Mouse (Mus musculus) megakaryocyte, embryonic 14.5 days (primary cell): ENCODE data around the gene Mlycd. TPM values are rescaled to one million over a fixed set of nuclear protein-coding genes. Genes with fewer than 3 reads are reported as not detected.

ENCODE experiments used
- H3K27me3 ChIP-seq: replicated peaks from 2 replicates; pipeline ENCODE3; 2012; ENCODE audit warnings: inconsistent platforms
- H3K36me3 ChIP-seq: replicated peaks from 2 replicates; pipeline ENCODE3; 2012; ENCODE audit warnings: low read length, inconsistent platforms, mixed read lengths
- H3K4me1 ChIP-seq: 2 replicates; pipeline ENCODE4 v1.6.1; 2012; ENCODE audit warnings: inconsistent platforms
- H3K4me3 ChIP-seq: replicated peaks from 2 replicates; pipeline ENCODE3; 2012; ENCODE audit warnings: moderate library complexity, mild to moderate bottlenecking, inconsistent platforms
- H3K9me3 ChIP-seq: 2 replicates; pipeline ENCODE4 v1.6.1; 2012; ENCODE audit warnings: inconsistent platforms
- FLI1 ChIP-seq: IDR thresholded peaks from 2 replicates; pipeline ENCODE4 v1.6.1; 2012; ENCODE audit warnings: low read length, inconsistent platforms, mixed read lengths
- GATA1 ChIP-seq: IDR thresholded peaks from 3 replicates; pipeline ENCODE4 v1.6.1; 2012; ENCODE audit warnings: mixed read lengths, low read length, inconsistent platforms, borderline replicate concordance
- polyA plus RNA-seq: library from polyadenylated mRNA; stranded (reverse); fragments of >175 nt; gene quantifications from 2 replicates; pipeline ENCODE4 v1.2.3, GENCODE M21; 2012; ENCODE audit warnings: low replicate concordance; ENCODE audit not compliant: insufficient read depth

Gene Mlycd
- polyA plus RNA-seq, 1 experiment, result 25.3 TPM

- TF ChIP-seq FLI1 (no peak), GATA1 (no peak)
- H3K27me3 ChIP-seq, result peaks cover 2% of the 10 kb centered on the region
Observed at GRCm38 (mm10) chr8:119378476-119378875, 16.2 kb upstream of the Mlycd start.

DNA sequence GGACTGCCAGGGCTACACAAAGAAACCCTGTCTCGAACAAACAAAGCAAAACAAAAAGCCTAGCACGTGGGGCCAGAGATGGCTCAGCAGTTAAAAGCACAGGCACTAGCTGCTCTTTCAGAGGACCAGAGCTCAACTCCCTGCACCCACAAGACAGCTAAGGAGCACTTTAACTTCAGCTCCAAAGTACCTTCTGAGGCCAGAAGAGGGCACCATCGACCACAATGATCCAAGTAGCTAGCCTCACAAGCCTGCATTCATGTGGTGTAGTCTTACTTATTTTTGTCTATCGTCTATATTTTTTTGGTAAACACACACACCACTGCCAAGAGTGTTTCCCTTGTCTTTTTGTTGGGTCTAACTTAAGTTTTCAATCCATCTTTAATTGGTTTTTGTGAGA, 14.1 kb upstream of the Mlycd start:
- Histone ChIP-seq H3K36me3 (no peaks in the 10 kb centered on the region), H3K4me3 (no peak overlapping the region), H3K4me1 (peaks cover 52% of the 10 kb centered on the region), H3K27me3 (peaks cover 4% of the 10 kb centered on the region), H3K9me3 (no peaks in the 10 kb centered on the region)
- no peak for TF ChIP-seq GATA1
- no peak for TF ChIP-seq FLI1

More at GRCm38 (mm10) chr8:119378476-119378875, 16.2 kb upstream of the Mlycd start:
- Histone ChIP-seq H3K4me3 (no peak overlapping the region), H3K9me3 (no peaks in the 10 kb centered on the region), H3K36me3 (no peaks in the 10 kb centered on the region), H3K4me1 (peaks cover 37% of the 10 kb centered on the region)

GRCm38 (mm10) chr8:119384478-119384877, 10.2 kb upstream of the Mlycd start:
- H3K9me3 ChIP-seq, result no peaks in the 10 kb centered on the region
- H3K4me1 ChIP-seq, result peaks cover 53% of the 10 kb centered on the region
- no peak for TF ChIP-seq GATA1
- no peak overlapping the region for H3K4me3 ChIP-seq
- H3K36me3 ChIP-seq, result no peaks in the 10 kb centered on the region
- peaks cover 16% of the 10 kb centered on the region for H3K27me3 ChIP-seq

DNA sequence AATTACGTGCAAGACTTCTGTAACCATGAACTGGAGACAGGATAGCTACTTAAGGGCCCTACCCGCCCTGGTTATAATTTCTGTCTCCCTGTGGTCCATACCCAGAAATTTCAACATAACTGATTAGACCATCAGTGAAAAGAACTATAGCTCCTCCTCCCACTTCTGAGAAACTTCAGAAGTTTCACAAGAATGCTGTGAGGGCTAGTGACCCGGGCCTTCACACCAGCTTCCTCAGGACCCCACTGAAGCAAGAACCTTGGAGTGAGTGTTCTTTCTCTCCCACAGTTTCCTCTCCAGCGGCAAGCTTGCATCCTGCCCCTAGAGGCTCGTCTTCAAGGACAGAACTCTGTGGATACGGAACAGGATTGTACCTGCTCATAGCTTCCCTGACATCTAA, 8.8 kb upstream of the Mlycd start:
- Histone ChIP-seq H3K27me3 (peaks cover 16% of the 10 kb centered on the region), H3K9me3 (no peaks in the 10 kb centered on the region), H3K4me3 (no peak overlapping the region), H3K36me3 (no peaks in the 10 kb centered on the region), H3K4me1 (peaks cover 44% of the 10 kb centered on the region)
- TF ChIP-seq GATA1 (no peak), FLI1 (no peak)

DNA sequence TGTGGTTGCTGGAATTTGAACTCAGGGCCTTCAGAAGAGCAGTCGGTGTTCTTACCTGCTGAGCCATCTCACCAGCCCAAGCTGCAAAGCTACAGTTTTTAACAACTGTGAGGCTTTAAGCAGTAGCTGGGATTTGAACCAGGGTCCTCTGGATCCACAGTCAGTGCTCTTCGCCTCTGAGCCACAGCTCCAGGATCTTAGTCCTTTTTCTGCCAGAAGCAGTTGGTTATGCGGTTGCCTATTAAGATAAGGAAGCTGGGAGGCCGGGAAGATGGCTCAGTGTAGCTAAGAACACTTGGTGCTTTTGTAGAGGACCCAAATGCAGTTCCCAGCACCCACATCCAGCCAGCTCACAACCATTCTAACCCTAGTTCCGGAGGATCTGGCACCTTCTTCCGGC, 7.7 kb upstream of the Mlycd start:
- no peaks in the 10 kb centered on the region for H3K36me3 ChIP-seq
- no peaks in the 10 kb centered on the region for H3K9me3 ChIP-seq
- TF ChIP-seq GATA1, result no peak
- no peak for TF ChIP-seq FLI1
- H3K4me1 ChIP-seq, result peaks cover 42% of the 10 kb centered on the region
- peaks cover 19% of the 10 kb centered on the region for H3K27me3 ChIP-seq
- no peak overlapping the region for H3K4me3 ChIP-seq

DNA sequence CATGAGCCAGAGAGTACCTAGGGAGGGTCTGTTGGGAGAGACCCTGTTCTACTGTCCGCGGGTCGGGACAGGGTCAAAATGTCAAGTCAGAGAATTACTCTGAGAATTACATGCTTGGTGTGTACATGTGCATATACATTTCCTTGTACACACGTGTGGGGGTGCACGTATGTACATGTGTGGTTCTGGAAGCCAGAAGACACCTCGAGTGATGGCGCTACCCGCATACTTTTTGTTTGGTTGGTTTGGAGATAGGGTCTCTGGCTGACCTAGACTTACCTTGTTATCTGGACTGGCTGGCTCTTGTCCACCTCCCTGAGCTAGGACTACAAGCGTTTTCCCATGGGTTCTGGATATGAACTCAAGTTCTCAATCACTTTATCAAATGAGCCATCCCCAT, 581 bp upstream of the Mlycd start:
- Histone ChIP-seq H3K27me3 (peaks cover 3% of the 10 kb centered on the region), H3K36me3 (peaks cover 26% of the 10 kb centered on the region), H3K9me3 (no peaks in the 10 kb centered on the region), H3K4me3 (peak overlapping the region; percentile 97), H3K4me1 (peaks cover 41% of the 10 kb centered on the region)
- TF ChIP-seq FLI1, result no peak
- TF ChIP-seq GATA1, result no peak

DNA sequence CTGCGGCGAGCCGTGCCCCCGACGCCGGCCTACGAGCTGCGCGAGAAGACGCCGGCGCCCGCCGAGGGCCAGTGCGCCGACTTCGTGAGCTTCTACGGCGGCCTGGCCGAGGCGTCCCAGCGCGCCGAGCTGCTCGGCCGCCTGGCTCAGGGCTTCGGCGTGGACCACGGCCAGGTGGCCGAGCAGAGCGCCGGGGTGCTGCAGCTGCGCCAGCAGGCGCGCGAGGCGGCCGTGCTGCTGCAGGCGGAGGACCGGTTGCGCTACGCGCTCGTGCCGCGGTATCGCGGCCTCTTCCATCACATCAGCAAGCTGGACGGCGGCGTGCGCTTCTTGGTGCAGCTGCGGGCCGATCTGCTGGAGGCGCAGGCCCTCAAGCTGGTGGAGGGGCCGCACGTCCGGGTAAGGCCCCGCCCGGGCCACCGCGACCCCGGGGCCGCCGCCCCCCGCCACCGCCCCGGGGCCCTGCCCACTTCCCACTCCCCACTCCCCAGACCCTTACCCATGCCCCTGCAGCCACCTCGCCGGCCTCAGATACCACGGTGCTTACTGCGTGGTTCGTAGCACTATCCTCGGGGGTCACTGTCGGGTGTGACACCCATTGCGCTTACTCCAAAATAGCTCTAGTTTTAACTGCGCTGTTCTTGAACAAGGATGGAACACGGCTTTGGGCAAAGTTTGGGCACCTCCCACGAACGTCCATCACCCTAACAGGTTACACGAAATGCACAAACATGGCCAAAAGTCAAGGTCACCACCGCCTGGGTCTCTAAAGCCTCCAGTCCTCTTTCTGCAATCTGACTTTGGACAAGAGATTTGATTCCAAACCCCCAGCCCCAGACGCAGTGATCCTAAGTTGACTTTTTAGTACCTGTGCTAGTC, 633 bp downstream of the Mlycd start:
- peak overlapping the region; percentile 97 for H3K4me3 ChIP-seq
- TF ChIP-seq FLI1 (no peak), GATA1 (no peak)
- H3K27me3 ChIP-seq, result peaks cover 3% of the 10 kb centered on the region
- H3K9me3 ChIP-seq, result no peaks in the 10 kb centered on the region
- H3K4me1 ChIP-seq, result peaks cover 45% of the 10 kb centered on the region
- peaks cover 38% of the 10 kb centered on the region for H3K36me3 ChIP-seq

DNA sequence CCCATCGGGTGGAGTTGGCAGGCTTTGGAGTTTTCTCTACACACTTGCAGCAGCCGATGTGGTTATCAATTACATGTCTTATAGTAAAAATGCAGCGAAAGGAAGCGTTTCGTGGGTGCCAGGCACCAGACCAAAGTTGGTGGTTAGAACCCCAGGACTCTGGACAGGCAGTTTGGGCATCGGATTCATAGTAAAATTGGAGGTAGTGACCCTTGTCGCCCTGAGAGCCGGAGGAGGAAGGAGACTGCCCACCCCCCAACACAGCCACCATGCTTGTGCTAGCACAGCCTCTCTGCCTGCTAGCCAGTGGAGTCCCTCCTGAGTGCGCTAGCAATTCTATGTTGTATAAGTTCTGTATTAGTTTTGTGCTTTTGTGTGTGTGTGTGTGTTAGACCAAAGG, 3.9 kb downstream of the Mlycd start:
- Histone ChIP-seq H3K36me3 (peaks cover 69% of the 10 kb centered on the region), H3K27me3 (no peaks in the 10 kb centered on the region), H3K9me3 (no peaks in the 10 kb centered on the region), H3K4me1 (peaks cover 52% of the 10 kb centered on the region), H3K4me3 (no peak overlapping the region)
- TF ChIP-seq GATA1 (no peak), FLI1 (no peak)

DNA sequence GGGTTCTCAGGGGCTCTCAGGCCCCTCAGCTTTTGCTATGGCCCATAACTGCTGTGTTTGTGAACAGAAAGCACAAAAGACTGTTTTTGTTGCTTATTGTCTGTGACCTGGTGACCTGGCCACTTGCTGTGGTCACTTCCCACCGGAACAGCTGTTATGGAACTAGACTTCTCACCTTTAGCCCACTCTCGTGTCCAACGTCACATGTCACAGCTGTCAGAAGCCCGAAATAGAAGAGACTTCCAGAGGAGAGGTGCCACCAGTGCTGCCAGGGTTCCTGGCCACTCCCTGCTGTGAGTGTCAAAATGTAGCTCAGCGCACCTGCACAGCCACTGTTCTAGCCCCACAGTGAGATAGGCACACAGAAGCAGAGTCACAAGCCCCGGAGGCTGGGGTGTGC, 4.6 kb downstream of the Mlycd start:
- no peak for TF ChIP-seq GATA1
- no peak for TF ChIP-seq FLI1
- Histone ChIP-seq H3K27me3 (no peaks in the 10 kb centered on the region), H3K36me3 (peaks cover 76% of the 10 kb centered on the region)

GRCm38 (mm10) chr8:119400122-119400671, 5.5 kb downstream of the Mlycd start:
- no peak for TF ChIP-seq GATA1
- TF ChIP-seq FLI1, result no peak

More for the DNA sequence above, 4.6 kb downstream of the Mlycd start:
- H3K4me3 ChIP-seq, result no peak overlapping the region
- peaks cover 49% of the 10 kb centered on the region for H3K4me1 ChIP-seq
- H3K9me3 ChIP-seq, result no peaks in the 10 kb centered on the region

More at GRCm38 (mm10) chr8:119400122-119400671, 5.5 kb downstream of the Mlycd start:
- Histone ChIP-seq H3K4me3 (no peak overlapping the region), H3K9me3 (no peaks in the 10 kb centered on the region), H3K4me1 (peaks cover 54% of the 10 kb centered on the region), H3K36me3 (peaks cover 85% of the 10 kb centered on the region), H3K27me3 (no peaks in the 10 kb centered on the region)
